Mouse (Mus musculus): ENCODE measurements at regions not wholly inside any gene's neighbourhood (a gene's known extent, or its start where the extent isn't known, plus 50 kb on each side); places are given as distances from the start of the nearest gene placed in this dataset.

DNA sequence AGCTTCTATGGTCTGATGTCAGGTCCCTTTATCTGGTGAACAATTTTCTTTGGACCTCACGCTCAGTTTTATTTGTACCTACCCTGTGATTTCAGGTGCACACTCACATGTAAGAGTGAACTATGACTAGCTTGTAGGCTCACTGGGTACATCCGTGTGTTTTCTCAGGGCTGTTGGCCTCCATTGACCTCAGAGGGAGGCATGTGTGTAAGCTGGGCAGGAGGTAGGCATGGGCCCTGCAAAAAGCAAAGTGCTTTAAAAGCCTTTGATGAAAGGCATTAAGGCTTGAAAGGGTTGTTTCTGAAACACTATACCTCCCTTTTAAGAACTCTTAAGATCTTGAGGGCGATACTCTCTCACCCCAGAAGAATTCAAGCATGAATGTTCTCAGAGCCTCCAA lies 112.9 kb upstream of the Gdnf start:
- no peak for DNase-seq

DNA sequence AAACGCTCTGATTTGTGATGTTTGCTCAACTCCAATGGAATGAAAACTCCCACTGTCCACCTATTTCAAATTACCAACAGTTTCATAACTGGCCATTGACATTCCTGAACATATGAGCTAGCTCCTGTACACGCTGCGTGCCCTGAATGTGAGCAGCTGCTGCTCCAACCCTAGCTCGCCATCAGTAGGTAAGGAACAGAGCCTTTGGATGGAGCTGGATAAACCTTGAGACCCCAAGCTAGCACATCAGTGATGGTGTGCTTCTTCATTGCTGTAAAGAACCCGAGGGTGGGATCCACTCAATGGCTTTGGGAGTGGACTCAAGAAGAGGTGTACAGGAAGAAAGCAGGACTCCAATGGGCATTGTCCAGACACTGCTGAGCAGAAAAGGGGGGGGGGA lies 101.8 kb upstream of the Gdnf start:
- DNase-seq = no peak

DNA sequence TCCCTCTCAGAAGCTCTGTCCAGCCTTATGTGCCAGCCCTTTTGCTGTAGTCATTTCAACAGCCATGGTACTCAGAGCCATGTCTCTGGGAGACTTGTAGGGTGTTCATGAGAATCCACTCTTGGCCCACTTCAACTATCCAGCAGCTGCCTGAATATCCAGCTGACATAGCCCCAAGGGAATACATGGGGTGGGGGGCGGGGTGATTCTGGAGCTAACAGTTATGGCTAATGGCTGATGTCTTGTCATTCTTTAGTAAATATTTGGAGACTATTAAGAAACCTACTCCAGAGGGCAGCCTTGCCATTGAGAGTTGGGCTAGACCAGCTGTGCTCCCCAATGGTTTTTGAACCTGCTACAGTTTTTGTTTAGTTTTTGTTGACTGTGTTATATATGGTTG lies 96.0 kb upstream of the Gdnf start:
- DNase-seq = no peak

DNA sequence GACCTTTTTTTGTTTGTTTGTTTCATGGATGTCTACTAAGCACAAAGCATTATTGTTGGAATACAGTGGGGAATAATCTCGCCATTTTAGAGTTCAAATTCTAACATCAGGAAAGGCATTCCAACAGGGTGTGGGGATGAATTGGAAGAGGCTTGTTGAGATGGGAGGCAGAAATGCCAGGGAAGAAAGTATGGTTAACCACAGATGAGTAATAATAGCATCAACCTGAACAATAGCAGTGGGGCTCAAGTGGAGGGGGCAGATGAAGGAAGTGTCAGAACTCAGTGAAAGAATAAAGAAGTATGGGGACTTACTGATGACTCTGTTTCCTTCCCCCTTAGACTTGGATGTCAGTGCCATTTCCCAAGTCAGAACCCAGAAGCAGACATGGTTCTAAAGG lies 94.5 kb upstream of the Gdnf start:
- no peak for DNase-seq

DNA sequence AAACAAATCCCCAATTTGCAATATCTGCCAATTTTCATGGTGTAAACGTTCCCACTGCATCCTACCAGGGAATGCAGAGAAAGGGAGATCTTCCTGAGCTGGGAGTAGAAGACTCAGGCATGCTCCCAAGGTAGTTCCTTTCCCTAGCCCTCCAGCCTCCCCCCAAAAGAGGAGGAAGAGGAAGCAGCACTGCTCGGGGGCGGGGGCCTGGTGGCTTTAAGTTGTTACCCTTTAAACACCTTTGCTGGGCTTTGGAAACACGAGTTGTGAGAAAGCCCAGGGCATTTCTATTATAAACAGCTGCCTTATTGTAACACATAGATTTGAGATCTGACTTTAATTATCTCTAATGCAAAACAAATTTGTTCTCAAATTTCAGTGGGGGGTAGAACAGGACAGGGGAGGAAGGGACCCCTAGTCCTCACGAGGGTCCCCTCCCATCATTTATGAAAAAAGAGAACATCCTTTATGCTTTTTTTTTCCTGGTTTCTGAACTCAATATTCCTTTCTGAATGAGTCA lies 87.4 kb upstream of the Gdnf start:
- no peak for DNase-seq

DNA sequence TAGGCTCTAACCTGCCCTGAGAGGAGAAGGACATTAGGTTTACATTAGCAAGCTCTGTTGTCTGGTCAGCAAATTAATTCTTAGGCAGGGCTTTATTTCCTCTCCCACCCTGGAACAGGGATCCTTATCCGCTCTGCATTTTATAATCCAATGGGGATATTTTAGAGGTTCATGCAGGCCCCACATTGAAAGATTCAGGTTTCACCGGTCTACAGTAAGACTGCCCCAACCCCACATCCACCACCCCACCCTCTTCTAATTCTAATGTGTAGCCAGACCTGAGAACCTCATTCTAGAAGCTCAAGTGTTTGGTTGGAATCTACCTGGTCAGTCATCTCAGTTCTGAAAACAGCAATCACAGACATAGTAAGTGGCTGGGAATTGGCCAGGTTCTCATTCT lies 86.9 kb upstream of the Gdnf start:
- DNase-seq = no peak

DNA sequence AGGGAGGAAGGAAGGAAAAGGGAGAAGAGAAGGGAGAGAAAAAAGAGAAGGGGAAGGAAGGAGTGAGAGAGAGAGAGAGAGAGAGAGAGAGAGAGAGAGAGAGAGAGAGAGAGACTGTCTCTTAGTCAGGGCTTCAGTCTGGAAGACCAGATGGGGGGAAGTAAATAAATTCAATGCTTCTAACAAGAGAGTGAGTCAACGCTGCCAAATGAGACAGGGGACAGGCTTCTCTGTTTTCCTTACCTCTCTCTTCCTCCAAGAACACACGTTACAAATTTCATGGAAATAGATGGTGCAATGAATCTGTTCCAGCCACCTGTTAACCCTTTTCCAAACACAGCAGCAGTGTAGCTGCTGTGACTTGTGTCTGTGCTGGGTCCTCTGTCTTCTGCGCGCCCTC lies 85.1 kb upstream of the Gdnf start:
- no peak for DNase-seq

DNA sequence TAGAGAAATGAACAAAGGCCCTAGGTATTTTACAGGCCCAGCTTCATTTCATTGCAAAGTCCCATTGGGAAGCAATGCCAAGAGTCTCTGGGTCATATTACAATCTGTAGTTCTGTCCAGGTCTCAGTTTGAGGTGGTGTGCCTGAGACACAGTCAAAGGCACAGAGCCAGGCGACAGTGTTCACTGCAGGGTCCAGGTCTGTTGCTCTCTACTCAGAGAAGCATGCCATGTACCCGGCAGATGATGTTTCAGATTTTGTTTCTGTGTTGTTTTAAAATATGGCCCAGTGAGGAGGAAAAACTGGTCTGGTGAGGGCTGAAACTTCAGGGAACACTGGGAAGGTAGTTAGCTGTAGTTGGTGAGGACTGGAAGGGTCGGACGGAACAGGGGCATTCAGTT lies 63.1 kb upstream of the Gdnf start:
- DNase-seq = no peak

DNA sequence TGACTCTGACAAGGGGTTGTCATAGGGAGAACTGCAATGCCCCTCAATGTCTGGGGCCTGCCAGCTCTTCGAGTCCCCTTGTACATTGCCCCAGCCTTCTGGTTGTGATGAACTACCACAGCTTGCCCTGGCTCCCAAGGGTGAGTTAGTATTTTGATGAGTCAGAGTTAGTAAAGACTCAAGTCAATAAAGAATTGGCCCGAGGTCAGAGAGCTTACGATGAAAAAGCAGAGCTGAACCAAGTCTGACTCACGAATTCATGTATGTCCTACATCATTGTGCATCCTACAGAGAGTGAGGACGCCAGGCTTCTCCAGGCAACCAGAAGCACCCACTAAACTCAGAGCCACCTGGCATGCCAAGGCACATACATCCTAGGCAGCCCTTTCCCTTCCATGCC lies 60.2 kb upstream of the Gdnf start:
- DNase-seq = no peak
